In the genomic region with DNA sequence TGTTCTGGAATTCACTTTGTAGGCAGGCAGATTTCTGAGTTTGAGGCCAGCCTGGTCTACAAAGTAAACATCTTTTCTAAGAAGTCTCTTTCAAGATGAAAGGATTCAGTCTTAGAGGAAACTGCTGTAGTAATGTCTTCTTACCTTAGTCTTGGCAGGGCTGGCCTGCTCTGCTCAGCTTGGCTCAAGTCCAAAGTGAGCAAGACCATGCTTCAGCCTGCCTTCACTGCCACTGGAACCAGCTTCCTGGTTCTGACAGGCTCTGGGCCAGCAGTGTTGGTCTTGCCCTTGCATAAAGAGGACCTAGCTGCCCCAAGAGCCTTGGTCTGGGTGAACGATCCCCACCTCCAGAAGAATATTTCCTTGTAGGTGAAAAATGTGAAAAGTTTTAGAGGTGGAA, we compare ENCODE assay signal across 15 mouse cellular contexts.
DNase-seq lines count a peak whose midpoint lies in the region; ATAC-seq lines count a peak whose summit lies in the region.
"Had no signal": no experiment of that assay in that cellular context is flagged by ENCODE, and none has a peak within 500 bp of the region (broad histone marks: within the 10 kb centered on the region; RNA-seq: fewer than 3 reads in every experiment).

No protein-coding gene starts in this region.

- no peak overlapping the region for H3K27ac ChIP-seq in intestine, embryonic 15.5 days
- no peak overlapping the region for H3K27ac ChIP-seq in stomach, embryonic 16.5 days (ENCODE audit: low read length)
- H3K27ac ChIP-seq: embryonic facial prominence, embryonic 12.5 days; hindbrain, embryonic 14.5 days; limb, embryonic 15.5 days; midbrain, embryonic 13.5 days had no signal

- H3K4me3 ChIP-seq in intestine, embryonic 15.5 days (replicated peaks): no peak overlapping the region
- H3K4me3 ChIP-seq in stomach, embryonic 16.5 days (replicated peaks; ENCODE audit: low read length): no peak overlapping the region
- H3K4me3 ChIP-seq: embryonic facial prominence, embryonic 12.5 days; limb, embryonic 15.5 days; midbrain, embryonic 13.5 days had no signal

- H3K9me3 ChIP-seq in intestine, embryonic 15.5 days: no peaks in the 10 kb centered on the region
- no peaks in the 10 kb centered on the region for H3K9me3 ChIP-seq in stomach, embryonic 16.5 days (replicated peaks; ENCODE audit: control insufficient read depth, low read length)
- H3K9me3 ChIP-seq: embryonic facial prominence, embryonic 12.5 days; limb, embryonic 15.5 days; midbrain, embryonic 13.5 days had no signal

- peak; percentile 36; the same call in 1 of the 2 replicates for ATAC-seq in intestine, embryonic 15.5 days
- peak; percentile 37; the same call in 1 of the 2 replicates for ATAC-seq in stomach, embryonic 16.5 days (ENCODE audit: insufficient read depth, low FRiP score)
- no peak for ATAC-seq in monocyte, adult 5-6 weeks (replicated peaks; ENCODE audit: insufficient number of reproducible peaks, low FRiP score, low TSS enrichment, poor library complexity, severe bottlenecking)
- ATAC-seq: midbrain, embryonic 13.5 days had no signal

- peak; percentile 25 for DNase-seq in layer of hippocampus, adult 11-12 months (ENCODE audit: low spot score)
- no peak for DNase-seq in layer of hippocampus, adult 18-20 months (ENCODE audit: low spot score in 2 of 2)
- DNase-seq in right cerebral cortex, postnatal 14 days: peak; percentile 9
- DNase-seq in right cerebral cortex, postnatal 4 days: no peak
- DNase-seq: gastrocnemius, postnatal 14 days; heart, postnatal 14 days; liver, postnatal 0 days; thymus, postnatal 36 days had no signal

- H3K4me2 ChIP-seq in intestine, embryonic 15.5 days (replicated peaks): no peak overlapping the region
- no peak overlapping the region for H3K4me2 ChIP-seq in stomach, embryonic 16.5 days (ENCODE audit: low read depth, low read length)
- H3K4me2 ChIP-seq: embryonic facial prominence, embryonic 12.5 days; hindbrain, embryonic 14.5 days; limb, embryonic 15.5 days; midbrain, embryonic 13.5 days had no signal

- no peak overlapping the region for H3K9ac ChIP-seq in intestine, embryonic 15.5 days
- H3K9ac ChIP-seq in stomach, embryonic 16.5 days (ENCODE audit: low read length): no peak overlapping the region
- H3K9ac ChIP-seq: embryonic facial prominence, embryonic 12.5 days; hindbrain, embryonic 14.5 days; limb, embryonic 15.5 days; liver, postnatal 0 days; midbrain, embryonic 13.5 days had no signal

- no peaks in the 10 kb centered on the region for H3K36me3 ChIP-seq in intestine, embryonic 15.5 days
- no peaks in the 10 kb centered on the region for H3K36me3 ChIP-seq in stomach, embryonic 16.5 days (ENCODE audit: control insufficient read depth, insufficient read depth, low read length)
- H3K36me3 ChIP-seq: embryonic facial prominence, embryonic 12.5 days; limb, embryonic 15.5 days; midbrain, embryonic 13.5 days had no signal

- no peaks in the 10 kb centered on the region for H3K27me3 ChIP-seq in intestine, embryonic 15.5 days (replicated peaks)
- no peaks in the 10 kb centered on the region for H3K27me3 ChIP-seq in stomach, embryonic 16.5 days (ENCODE audit: control insufficient read depth, insufficient read depth, low read length)
- H3K27me3 ChIP-seq: embryonic facial prominence, embryonic 12.5 days; limb, embryonic 15.5 days; midbrain, embryonic 13.5 days had no signal

- peaks cover 2% of the 10 kb centered on the region; the same call in 1 of the 2 replicates for H3K4me1 ChIP-seq in intestine, embryonic 15.5 days (replicated peaks)
- no peaks in the 10 kb centered on the region for H3K4me1 ChIP-seq in stomach, embryonic 16.5 days (ENCODE audit: control insufficient read depth, insufficient read depth, low read length)

- WGBS in intestine, embryonic 15.5 days: 52% methylated on average over 1 of the region's 1 CpGs
- 33% methylated on average over 1 of the region's 1 CpGs for WGBS in stomach, embryonic 16.5 days

Comparison
In these comparisons a context has a peak if more than half of its experiments do, and no peak if none do; other contexts are left out.
1. DNase-seq: peak in layer of hippocampus, adult 11-12 months (single experiment) and right cerebral cortex, postnatal 14 days (single experiment); none in layer of hippocampus, adult 18-20 months (0 of 2) and right cerebral cortex, postnatal 4 days (single experiment).